Mouse (Mus musculus): ENCODE data around the gene Zcchc12.

Gene Zcchc12

GRCm38 (mm10) chrX:36195736-36196525 is at the start of gene Zcchc12:
Zcchc12 (plus strand) TSS chrX:36195904.
- peak; percentile 12 for DNase-seq

DNA sequence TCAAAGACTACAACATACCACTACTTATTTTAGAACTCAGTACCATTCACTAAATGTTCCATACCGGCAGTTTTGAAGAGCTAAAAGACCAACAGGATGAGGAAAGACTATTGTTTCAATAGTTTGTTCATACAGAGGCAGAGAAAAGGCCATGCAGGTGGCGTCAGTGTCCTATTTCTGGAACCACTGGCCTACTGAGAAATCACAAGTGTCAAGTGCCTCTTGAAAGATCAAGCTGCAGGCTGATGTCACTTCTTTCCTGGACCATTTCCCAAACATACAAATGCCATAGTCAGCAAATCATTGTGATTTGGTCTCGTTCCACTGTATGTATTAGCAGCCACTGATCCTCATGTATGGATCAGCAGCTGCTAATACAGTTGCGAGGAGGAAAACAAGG is 49.0 kb upstream of the Zcchc12 start:
- no peak for DNase-seq

- no peak for DNase-seq
These were observed 45.6 kb upstream of the Zcchc12 start for GRCm38 (mm10) chrX:36150100-36150499.

GRCm38 (mm10) chrX:36156677-36157076 is 39.0 kb upstream of the Zcchc12 start:
- no peak for DNase-seq

- no peak for DNase-seq
These were observed 34.1 kb upstream of the Zcchc12 start for GRCm38 (mm10) chrX:36161567-36161966.

GRCm38 (mm10) chrX:36183625-36184024 is 12.1 kb upstream of the Zcchc12 start:
- DNase-seq: no peak

DNA sequence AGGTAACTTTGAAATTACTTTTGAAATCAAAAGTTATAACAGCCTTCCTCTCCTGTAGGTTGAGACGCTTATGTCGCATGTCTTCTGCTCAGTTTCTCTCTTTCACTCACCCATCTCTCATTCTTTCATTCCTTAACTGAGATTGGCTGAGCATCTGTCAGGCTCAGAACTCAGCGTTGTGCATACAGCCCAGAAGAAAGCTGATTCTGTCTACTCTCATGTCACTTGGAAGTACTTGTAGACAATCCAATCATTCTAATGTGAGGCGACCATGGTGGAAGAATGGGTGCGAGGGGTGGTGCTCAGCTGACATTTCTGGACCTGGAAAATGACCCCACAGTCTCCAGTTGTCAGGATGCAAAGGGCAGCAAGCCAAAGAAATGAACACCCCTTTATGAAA is 9.7 kb upstream of the Zcchc12 start:
- DNase-seq: no peak

DNA sequence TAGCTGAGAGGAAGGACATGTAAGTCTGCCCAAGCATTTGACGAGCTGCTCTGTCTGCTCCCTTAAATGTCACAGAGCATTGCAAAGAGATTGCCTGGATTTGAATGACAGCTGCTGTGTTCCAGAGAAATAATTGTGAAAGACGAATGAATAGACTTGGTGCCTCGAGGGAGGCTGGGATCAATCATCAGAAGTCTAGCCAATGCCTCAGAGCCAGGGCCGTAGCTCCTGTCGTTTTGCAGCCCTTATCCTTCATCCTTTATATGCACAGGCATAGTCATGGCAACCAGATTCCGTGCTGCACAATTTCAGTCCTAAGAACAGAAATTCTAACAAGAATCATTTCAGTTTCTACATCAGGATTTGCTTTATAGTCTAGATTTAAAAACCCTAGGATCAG is 9.3 kb upstream of the Zcchc12 start:
- DNase-seq: no peak

DNA sequence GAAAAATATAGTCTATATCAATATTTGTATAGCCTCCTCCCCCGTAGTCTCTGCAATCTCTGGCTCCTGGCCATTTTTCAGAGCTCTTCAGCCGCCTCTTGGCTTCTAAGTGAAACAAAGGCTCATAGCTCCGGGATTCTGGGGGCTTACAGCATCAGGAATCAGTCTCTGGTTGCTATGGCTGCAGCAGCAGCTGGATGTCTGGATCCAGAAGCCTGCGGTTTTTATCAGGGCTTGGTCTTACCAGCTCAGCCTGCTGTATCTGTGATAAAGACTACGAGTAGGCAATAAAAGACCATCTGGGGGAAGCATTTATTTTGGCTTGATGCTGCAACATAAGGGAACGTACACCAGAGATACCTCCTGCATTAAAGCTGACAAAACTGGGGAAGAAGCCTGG is 1.8 kb upstream of the Zcchc12 start:
- DNase-seq: no peak

- DNase-seq: no peak
These were observed 13.8 kb downstream of the Zcchc12 start for GRCm38 (mm10) chrX:36209554-36209953.

DNA sequence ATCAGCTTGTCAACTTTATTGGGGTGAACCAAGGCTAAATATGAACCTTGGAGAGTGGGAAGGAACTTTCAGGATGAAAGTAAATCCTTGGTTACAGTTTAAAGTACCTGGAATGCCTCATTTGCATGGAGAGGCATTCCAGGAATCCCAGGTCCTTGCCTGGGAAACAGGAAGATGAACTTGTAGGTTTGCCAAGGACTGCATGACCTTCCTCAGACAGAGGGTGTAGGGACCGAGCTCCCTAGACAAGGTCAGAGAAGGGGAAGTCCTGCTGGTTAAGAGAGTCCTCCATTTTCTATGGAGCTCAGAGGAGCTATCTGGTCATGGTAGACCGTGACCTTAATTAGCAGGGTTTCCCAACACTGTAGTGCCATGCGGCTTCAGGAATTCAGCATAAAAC is 15.5 kb downstream of the Zcchc12 start:
- no peak for DNase-seq

GRCm38 (mm10) chrX:36221366-36221765 is 25.7 kb downstream of the Zcchc12 start:
- no peak for DNase-seq

DNA sequence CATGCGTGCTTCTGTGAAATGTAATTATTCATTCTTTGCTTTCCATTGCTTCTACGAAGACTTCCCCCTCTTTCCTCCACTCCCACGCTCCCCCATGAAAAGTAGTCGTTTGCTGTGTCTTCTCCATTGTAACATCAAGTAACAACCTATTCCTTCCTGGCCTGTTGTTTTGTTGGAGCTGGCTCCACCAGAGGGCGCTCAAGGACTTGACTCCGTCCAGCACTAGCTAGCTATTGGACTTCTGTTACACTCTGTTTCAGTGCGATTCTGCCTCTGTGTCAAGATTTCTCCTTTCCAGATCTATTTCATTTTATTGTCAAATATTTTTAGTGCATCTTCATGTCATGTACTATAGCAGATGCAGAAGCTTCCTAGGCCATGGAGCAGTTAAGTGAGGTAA is 30.1 kb downstream of the Zcchc12 start:
- DNase-seq: peak; percentile 58

DNA sequence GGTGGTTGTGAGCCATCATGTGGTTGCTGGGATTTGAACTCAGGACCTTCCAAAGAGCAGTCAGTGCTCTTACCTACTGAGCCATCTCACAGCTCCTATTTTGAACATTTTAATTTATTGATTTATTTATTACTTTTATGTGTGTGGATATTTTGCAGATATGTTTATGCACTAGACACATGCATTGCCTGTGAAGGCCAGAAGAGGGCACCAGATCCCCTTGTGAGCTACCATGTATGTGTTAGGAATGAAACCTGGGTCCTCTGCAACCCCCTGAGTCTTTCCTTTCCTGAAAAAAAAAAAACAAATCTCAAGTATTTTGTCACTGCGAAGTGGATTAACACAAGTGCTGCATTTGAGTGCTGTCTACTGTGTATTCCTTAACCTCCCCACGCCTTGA is 30.9 kb downstream of the Zcchc12 start:
- peak; percentile 7 for DNase-seq

DNA sequence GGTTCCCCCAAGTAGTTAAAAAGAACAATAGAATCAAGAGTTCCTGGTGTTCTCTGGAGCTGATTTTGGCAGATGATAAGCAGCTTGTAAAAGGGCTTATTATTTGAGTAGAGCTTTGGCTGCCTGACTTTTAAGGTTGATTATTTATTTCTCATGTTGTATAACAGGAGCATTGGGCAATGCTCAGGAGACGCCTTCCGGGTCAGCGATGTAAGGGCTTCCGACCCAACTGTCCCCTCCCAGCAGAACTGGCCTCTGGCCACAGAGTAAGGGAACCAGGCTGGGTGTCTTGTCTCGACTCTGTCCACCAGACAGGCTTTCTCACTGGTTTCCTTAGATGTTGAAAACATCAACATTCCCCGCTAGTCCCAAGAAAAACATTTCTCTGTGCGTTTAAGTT is 33.2 kb downstream of the Zcchc12 start:
- DNase-seq: no peak

GRCm38 (mm10) chrX:36229273-36229672 is 33.6 kb downstream of the Zcchc12 start:
- DNase-seq: no peak

DNA sequence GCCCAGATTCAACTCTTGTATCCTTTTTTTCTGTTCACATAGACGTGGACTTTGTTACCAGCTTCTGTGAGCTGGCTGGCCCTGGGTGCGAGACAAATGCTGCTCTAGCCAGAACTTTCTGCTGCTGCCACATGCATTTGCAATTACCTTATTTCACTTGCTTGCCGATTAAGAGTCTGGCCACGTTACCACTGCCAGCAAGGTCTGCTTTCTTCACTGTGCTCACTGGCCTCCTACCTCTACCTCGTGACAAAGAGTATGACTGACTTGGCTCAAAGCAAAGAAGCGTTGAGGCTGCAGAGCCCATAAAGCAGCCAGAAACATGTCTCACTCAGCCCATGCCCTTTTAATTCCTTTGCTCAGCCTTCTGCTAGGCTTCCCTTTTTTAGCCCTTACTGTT is 39.9 kb downstream of the Zcchc12 start:
- DNase-seq: no peak

Data from cerebellum, adult 9-11 months (tissue).